Mouse (Mus musculus) heart, embryonic 13.5 days (tissue): ENCODE measurements around the gene Gm8677. TPM values are rescaled to one million over a fixed set of nuclear protein-coding genes. Genes with fewer than 3 reads are reported as not detected.
"Not testable (repeated sequence)": the region's sequence is repeated elsewhere in the genome, so short reads cannot be mapped to it uniquely, and the experiment has no call there.

Experiments used
- ATAC-seq: fragments of 200-750 bp; cut with Nextera tagmentation; 2 replicates; pipeline ENCODE4 v1.8.0; 2017; ENCODE audit warnings: moderate TSS enrichment; ENCODE audit not compliant: insufficient number of reproducible peaks, low FRiP score, low TSS enrichment; ENCODE audit errors: extremely low read depth
- H3K27ac ChIP-seq: fragments of 300-500 bp; sonication (generic); replicated peaks from 2 replicates; pipeline ENCODE4 v1.5.1; 2015; ENCODE audit warnings: moderate library complexity, mild to moderate bottlenecking, inconsistent platforms
- H3K27me3 ChIP-seq: fragments of 300-500 bp; sonication (generic); replicated peaks from 2 replicates; pipeline ENCODE4 v1.6.1; 2015; ENCODE audit warnings: mild to moderate bottlenecking, inconsistent platforms
- H3K36me3 ChIP-seq: fragments of 300-500 bp; sonication (generic); 2 replicates; pipeline ENCODE4 v1.6.1; 2015; ENCODE audit warnings: mild to moderate bottlenecking, inconsistent platforms
- H3K4me1 ChIP-seq: fragments of 300-500 bp; sonication (generic); 2 replicates; pipeline ENCODE4 v1.6.1; 2015; ENCODE audit warnings: inconsistent platforms
- H3K4me2 ChIP-seq: fragments of 300-500 bp; sonication (generic); 2 replicates; pipeline ENCODE4 v1.6.1; 2015; ENCODE audit warnings: inconsistent platforms, mild to moderate bottlenecking, moderate library complexity
- H3K4me3 ChIP-seq: fragments of 300-500 bp; sonication (generic); 2 replicates; pipeline ENCODE4 v1.5.1; 2015; ENCODE audit warnings: moderate library complexity, mild to moderate bottlenecking, inconsistent platforms
- H3K9ac ChIP-seq: fragments of 300-500 bp; sonication (generic); 2 replicates; pipeline ENCODE4 v1.6.1; 2015; ENCODE audit warnings: inconsistent platforms, mild to moderate bottlenecking, moderate library complexity
- H3K9me3 ChIP-seq: fragments of 300-500 bp; sonication (generic); 2 replicates; pipeline ENCODE4 v1.6.1; 2016; ENCODE audit warnings: inconsistent platforms
- WGBS: fragments of 180-500 bp; shearing (Covaris S2); methylation state at CpG from one replicate; pipeline ENCODE4 v1.1.7; 2015; ENCODE audit warnings: mixed read lengths; 5-methylcytosine and 5-hydroxymethylcytosine counted together
- polyA plus RNA-seq: library from polyadenylated mRNA; unstranded; fragments of >200 nt; fragmentation: Nextera tagmentation; extraction: Ambion mirVana; gene quantifications from 2 replicates; pipeline ENCODE4 v1.2.1, GENCODE M21; 2015

Gene Gm8677
- polyA plus RNA-seq = not detected in 2 replicates

GRCm38 (mm10) chr7:22534787-22535186, at the start of gene Gm8677:
Gene Gm8677 (minus strand): TSS chr7:22534887.
- not testable (repeated sequence) for H3K36me3 ChIP-seq, H3K27me3 ChIP-seq, ATAC-seq, H3K9me3 ChIP-seq, H3K27ac ChIP-seq, H3K4me2 ChIP-seq, H3K9ac ChIP-seq, H3K4me3 ChIP-seq, H3K4me1 ChIP-seq
- WGBS = no CpG with 5 or more reads among the region's 1 CpGs

- H3K27ac ChIP-seq, H3K36me3 ChIP-seq, H3K4me3 ChIP-seq, H3K4me2 ChIP-seq, H3K27me3 ChIP-seq, H3K9me3 ChIP-seq, H3K9ac ChIP-seq, ATAC-seq, H3K4me1 ChIP-seq: not testable (repeated sequence)
- WGBS = no CpG with 5 or more reads among the region's 3 CpGs
Observed at GRCm38 (mm10) chr7:22565243-22565642, 30.6 kb upstream of the Gm8677 start, which contains the start of gene Gm4201. Gene Gm4201 (minus strand): TSS chr7:22565343.

GRCm38 (mm10) chr7:22522667-22523066, 12.0 kb downstream of the Gm8677 start, which contains the start of gene Vmn1r152:
Gene Vmn1r152 (plus strand): TSS chr7:22522967.
- H3K4me1 ChIP-seq, H3K9me3 ChIP-seq, ATAC-seq, H3K4me3 ChIP-seq, H3K4me2 ChIP-seq, H3K27me3 ChIP-seq, H3K27ac ChIP-seq, H3K36me3 ChIP-seq, H3K9ac ChIP-seq: not testable (repeated sequence)
- WGBS = no CpG with 5 or more reads among the region's 3 CpGs

GRCm38 (mm10) chr7:22499578-22499977, 35.1 kb downstream of the Gm8677 start, which contains the start of gene Vmn1r151:
Gene Vmn1r151 (minus strand): TSS chr7:22499678.
- H3K4me2 ChIP-seq, H3K4me1 ChIP-seq, H3K36me3 ChIP-seq, H3K4me3 ChIP-seq, ATAC-seq, H3K27me3 ChIP-seq, H3K9ac ChIP-seq, H3K9me3 ChIP-seq, H3K27ac ChIP-seq: not testable (repeated sequence)
- 40% methylated on average over 2 of the region's 3 CpGs for WGBS

Other genes with a start within 250 kb of the Gm8677 start
- gene Gm4187, start 205.2 kb downstream of the Gm8677 start, polyA plus RNA-seq = not detected in 2 replicates
- not detected in 2 replicates for gene Gm8660, start 163.8 kb downstream of the Gm8677 start, polyA plus RNA-seq
- gene Vmn1r148, start 121.3 kb downstream of the Gm8677 start, polyA plus RNA-seq = not detected in 2 replicates
- not detected in 2 replicates for gene Vmn1r149, start 96.7 kb downstream of the Gm8677 start, polyA plus RNA-seq
- gene Gm10665, start 70.8 kb downstream of the Gm8677 start, polyA plus RNA-seq = not detected in 2 replicates
- gene Vmn1r151, start 35.2 kb downstream of the Gm8677 start, polyA plus RNA-seq = not detected in 2 replicates
- gene Vmn1r152, start 11.9 kb downstream of the Gm8677 start, polyA plus RNA-seq = not detected in 2 replicates
- gene Gm4201, start 30.5 kb upstream of the Gm8677 start, polyA plus RNA-seq = not detected in 2 replicates
- not detected in 2 replicates for gene Gm4565, start 53.2 kb upstream of the Gm8677 start, polyA plus RNA-seq
- gene Vmn1r155, start 123.1 kb upstream of the Gm8677 start, polyA plus RNA-seq = not detected in 2 replicates
- gene Gm8693, start 157.4 kb upstream of the Gm8677 start, polyA plus RNA-seq = not detected in 2 replicates
- gene Gm4567, start 184.8 kb upstream of the Gm8677 start, polyA plus RNA-seq = not detected in 2 replicates
- gene Vmn1r157, start 226.8 kb upstream of the Gm8677 start, polyA plus RNA-seq = not detected in 2 replicates